Mouse (Mus musculus): ENCODE measurements at regions not wholly inside any gene's neighbourhood (a gene's known extent, or its start where the extent isn't known, plus 50 kb on each side); places are given as distances from the start of the nearest gene placed in this dataset.

- ATAC-seq (ENCODE audit: insufficient read depth, low FRiP score, low TSS enrichment) (no peak), DNase-seq (ENCODE audit: low spot score) (no peak)
- Histone ChIP-seq H3K9me3 (ENCODE audit: control insufficient read depth, low read length) (no peaks in the 10 kb centered on the region), H3K27me3 (ENCODE audit: control insufficient read depth, insufficient read depth, low read length) (no peaks in the 10 kb centered on the region), H3K4me3 (ENCODE audit: low read depth, low read length) (no peak overlapping the region), H3K4me1 (ENCODE audit: control insufficient read depth, insufficient read depth, low read length) (no peaks in the 10 kb centered on the region), H3K27ac (ENCODE audit: low read depth, low read length) (no peak overlapping the region), H3K9ac (ENCODE audit: low read length) (no peak overlapping the region), H3K4me2 (ENCODE audit: low read depth) (no peak overlapping the region), H3K36me3 (ENCODE audit: control insufficient read depth, insufficient read depth, low read length) (no peaks in the 10 kb centered on the region)
- 78% methylated on average over 10 of the region's 10 CpGs for WGBS
Measured at GRCm38 (mm10) chr14:80901346-80901745, 917.5 kb downstream of the Olfm4 start.

DNA sequence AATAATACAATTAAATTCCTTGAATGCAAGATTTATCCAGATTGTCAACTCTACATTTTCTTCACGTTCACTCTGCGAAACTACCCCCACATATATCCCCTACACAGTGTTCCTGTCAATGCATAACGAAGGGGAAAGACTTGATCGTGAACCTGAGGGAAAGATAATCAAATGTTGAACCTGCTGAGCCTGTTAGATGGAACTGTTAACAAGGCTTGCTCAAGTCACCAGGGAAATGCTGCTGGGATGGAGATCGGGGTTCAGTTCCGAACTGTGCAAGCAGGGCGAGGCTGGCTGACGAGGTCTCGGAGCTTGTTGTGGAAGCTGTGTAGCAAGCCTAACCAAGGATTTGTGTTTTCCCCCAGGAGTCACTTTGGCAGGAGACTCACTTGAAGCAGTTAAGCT, 917.9 kb downstream of the Olfm4 start:
- WGBS = 89% methylated on average over 9 of the region's 9 CpGs
- H3K4me2 ChIP-seq (ENCODE audit: low read depth) = no peak overlapping the region
- H3K9me3 ChIP-seq (ENCODE audit: control insufficient read depth, low read length) = no peaks in the 10 kb centered on the region
- H3K9ac ChIP-seq (ENCODE audit: low read length) = no peak overlapping the region
- DNase-seq (ENCODE audit: low spot score) (no peak), ATAC-seq (ENCODE audit: insufficient read depth, low FRiP score, low TSS enrichment) (no peak)
- H3K27ac ChIP-seq (ENCODE audit: low read depth, low read length) = no peak overlapping the region
- H3K36me3 ChIP-seq (ENCODE audit: control insufficient read depth, insufficient read depth, low read length) = no peaks in the 10 kb centered on the region
- H3K4me3 ChIP-seq (ENCODE audit: low read depth, low read length) = no peak overlapping the region
- H3K27me3 ChIP-seq (ENCODE audit: control insufficient read depth, insufficient read depth, low read length) = no peaks in the 10 kb centered on the region
- no peaks in the 10 kb centered on the region for H3K4me1 ChIP-seq (ENCODE audit: control insufficient read depth, insufficient read depth, low read length)

- Histone ChIP-seq H3K27me3 (ENCODE audit: control insufficient read depth, insufficient read depth, low read length) (no peaks in the 10 kb centered on the region), H3K27ac (ENCODE audit: low read depth, low read length) (no peak overlapping the region), H3K4me2 (ENCODE audit: low read depth) (no peak overlapping the region), H3K9me3 (ENCODE audit: control insufficient read depth, low read length) (no peaks in the 10 kb centered on the region), H3K4me1 (ENCODE audit: control insufficient read depth, insufficient read depth, low read length) (no peaks in the 10 kb centered on the region), H3K4me3 (ENCODE audit: low read depth, low read length) (no peak overlapping the region), H3K9ac (ENCODE audit: low read length) (no peak overlapping the region), H3K36me3 (ENCODE audit: control insufficient read depth, insufficient read depth, low read length) (no peaks in the 10 kb centered on the region)
- ATAC-seq (ENCODE audit: insufficient read depth, low FRiP score, low TSS enrichment) = no peak
- WGBS = 83% methylated on average over 3 of the region's 3 CpGs
- no peak for DNase-seq (ENCODE audit: low spot score)
Measured at GRCm38 (mm10) chr14:80916031-80916430, 932.1 kb downstream of the Olfm4 start.

DNA sequence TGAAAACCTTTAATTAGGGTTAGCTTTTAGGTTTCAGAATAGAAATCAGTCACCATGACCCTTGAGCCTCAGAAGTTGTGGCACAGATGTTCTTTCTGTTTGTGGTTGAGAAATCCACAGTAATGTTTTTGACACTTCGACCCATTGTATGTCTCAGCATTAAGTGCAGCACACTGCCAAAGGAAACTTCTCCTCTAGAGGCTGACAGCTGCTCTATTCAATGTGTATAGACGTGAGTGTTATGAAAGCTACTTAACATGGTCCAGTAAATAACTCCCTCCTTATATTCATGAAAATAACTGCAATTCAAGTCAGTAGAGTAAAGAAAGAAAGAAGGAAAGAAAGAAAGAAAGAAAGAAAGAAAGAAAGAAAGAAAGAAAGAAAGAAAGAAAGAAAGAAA, 939.9 kb downstream of the Olfm4 start:
- DNase-seq (ENCODE audit: low spot score) (no peak), ATAC-seq (ENCODE audit: insufficient read depth, low FRiP score, low TSS enrichment) (no peak)
- Histone ChIP-seq H3K4me2 (ENCODE audit: low read depth) (no peak overlapping the region), H3K27ac (ENCODE audit: low read depth, low read length) (no peak overlapping the region), H3K27me3 (ENCODE audit: control insufficient read depth, insufficient read depth, low read length) (no peaks in the 10 kb centered on the region), H3K4me1 (ENCODE audit: control insufficient read depth, insufficient read depth, low read length) (no peaks in the 10 kb centered on the region), H3K9ac (ENCODE audit: low read length) (no peak overlapping the region), H3K36me3 (ENCODE audit: control insufficient read depth, insufficient read depth, low read length) (no peaks in the 10 kb centered on the region), H3K9me3 (ENCODE audit: control insufficient read depth, low read length) (no peaks in the 10 kb centered on the region), H3K4me3 (ENCODE audit: low read depth, low read length) (no peak overlapping the region)
- 75% methylated on average over 2 of the region's 2 CpGs for WGBS

DNA sequence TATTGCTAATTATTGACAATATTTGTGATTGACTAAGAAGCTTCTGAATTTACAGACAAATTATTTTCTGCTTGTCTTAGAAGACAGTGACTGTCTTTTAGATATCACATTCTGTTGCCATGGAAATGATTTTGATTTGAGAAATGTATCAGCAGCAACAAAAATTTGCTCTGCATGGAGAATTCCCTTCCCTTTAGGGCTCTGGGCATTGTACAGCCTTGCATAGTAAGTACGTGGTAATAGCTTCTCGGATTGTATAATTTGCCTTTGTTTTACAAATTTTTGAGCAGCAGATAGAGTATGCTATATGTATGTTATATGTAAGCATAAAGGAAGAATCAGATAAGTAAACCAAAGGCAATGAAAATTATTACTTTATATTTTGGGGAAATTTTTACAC, 976.1 kb downstream of the Olfm4 start:
- no peaks in the 10 kb centered on the region for H3K4me1 ChIP-seq (ENCODE audit: control insufficient read depth, insufficient read depth, low read length)
- H3K36me3 ChIP-seq (ENCODE audit: control insufficient read depth, insufficient read depth, low read length) = no peaks in the 10 kb centered on the region
- H3K27ac ChIP-seq (ENCODE audit: low read depth, low read length) = no peak overlapping the region
- H3K27me3 ChIP-seq (ENCODE audit: control insufficient read depth, insufficient read depth, low read length) = no peaks in the 10 kb centered on the region
- H3K4me2 ChIP-seq (ENCODE audit: low read depth) = no peak overlapping the region
- H3K4me3 ChIP-seq (ENCODE audit: low read depth, low read length) = no peak overlapping the region
- H3K9me3 ChIP-seq (ENCODE audit: control insufficient read depth, low read length) = no peaks in the 10 kb centered on the region
- no peak for ATAC-seq (ENCODE audit: insufficient read depth, low FRiP score, low TSS enrichment)
- H3K9ac ChIP-seq (ENCODE audit: low read length) = no peak overlapping the region
- 90% methylated on average over 2 of the region's 2 CpGs for WGBS
- no peak for DNase-seq (ENCODE audit: low spot score)

DNA sequence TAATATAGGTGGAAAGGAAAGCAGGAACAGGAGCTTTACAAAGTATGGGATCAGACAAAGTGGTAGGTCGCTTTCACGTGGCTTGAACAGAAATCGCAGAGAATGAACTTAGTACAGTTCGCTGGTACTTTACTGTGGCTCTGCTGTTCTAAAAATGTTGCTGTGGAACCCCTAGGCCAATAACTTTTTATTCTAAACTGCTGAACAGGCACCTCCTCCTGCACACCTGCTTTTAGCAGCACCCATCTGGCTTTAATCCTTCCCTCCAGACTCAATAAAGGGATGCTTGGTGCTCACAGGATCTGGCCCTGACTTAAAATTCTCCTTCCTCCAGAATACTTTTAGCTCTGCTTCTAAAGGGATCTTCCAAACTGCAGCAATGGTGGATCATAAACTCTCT, 991.9 kb downstream of the Olfm4 start:
- Histone ChIP-seq H3K4me3 (ENCODE audit: low read depth, low read length) (no peak overlapping the region), H3K9ac (ENCODE audit: low read length) (no peak overlapping the region), H3K4me2 (ENCODE audit: low read depth) (no peak overlapping the region), H3K27me3 (ENCODE audit: control insufficient read depth, insufficient read depth, low read length) (no peaks in the 10 kb centered on the region), H3K4me1 (ENCODE audit: control insufficient read depth, insufficient read depth, low read length) (no peaks in the 10 kb centered on the region), H3K36me3 (ENCODE audit: control insufficient read depth, insufficient read depth, low read length) (no peaks in the 10 kb centered on the region), H3K27ac (ENCODE audit: low read depth, low read length) (no peak overlapping the region), H3K9me3 (ENCODE audit: control insufficient read depth, low read length) (no peaks in the 10 kb centered on the region)
- no peak for ATAC-seq (ENCODE audit: insufficient read depth, low FRiP score, low TSS enrichment)
- 91% methylated on average over 4 of the region's 4 CpGs for WGBS
- no peak for DNase-seq (ENCODE audit: low spot score)

GRCm38 (mm10) chr14:80976662-80977061, 992.8 kb downstream of the Olfm4 start:
- Histone ChIP-seq H3K4me2 (ENCODE audit: low read depth) (no peak overlapping the region), H3K36me3 (ENCODE audit: control insufficient read depth, insufficient read depth, low read length) (no peaks in the 10 kb centered on the region), H3K9ac (ENCODE audit: low read length) (no peak overlapping the region), H3K9me3 (ENCODE audit: control insufficient read depth, low read length) (no peaks in the 10 kb centered on the region), H3K4me1 (ENCODE audit: control insufficient read depth, insufficient read depth, low read length) (no peaks in the 10 kb centered on the region), H3K27ac (ENCODE audit: low read depth, low read length) (no peak overlapping the region), H3K4me3 (ENCODE audit: low read depth, low read length) (no peak overlapping the region), H3K27me3 (ENCODE audit: control insufficient read depth, insufficient read depth, low read length) (no peaks in the 10 kb centered on the region)
- WGBS = 61% methylated on average over 5 of the region's 5 CpGs
- ATAC-seq (ENCODE audit: insufficient read depth, low FRiP score, low TSS enrichment) = no peak
- no peak for DNase-seq (ENCODE audit: low spot score)

- peak; percentile 14 for DNase-seq (ENCODE audit: low spot score)
- H3K27me3 ChIP-seq (ENCODE audit: control insufficient read depth, insufficient read depth, low read length) = no peaks in the 10 kb centered on the region
- H3K4me3 ChIP-seq (ENCODE audit: low read depth, low read length) = no peak overlapping the region
- H3K36me3 ChIP-seq (ENCODE audit: control insufficient read depth, insufficient read depth, low read length) = no peaks in the 10 kb centered on the region
- no peaks in the 10 kb centered on the region for H3K9me3 ChIP-seq (ENCODE audit: control insufficient read depth, low read length)
- 71% methylated on average over 5 of the region's 5 CpGs for WGBS
- H3K27ac ChIP-seq (ENCODE audit: low read depth, low read length) = no peak overlapping the region
- no peaks in the 10 kb centered on the region for H3K4me1 ChIP-seq (ENCODE audit: control insufficient read depth, insufficient read depth, low read length)
- no peak overlapping the region for H3K4me2 ChIP-seq (ENCODE audit: low read depth)
- no peak for ATAC-seq (ENCODE audit: insufficient read depth, low FRiP score, low TSS enrichment)
- no peak overlapping the region for H3K9ac ChIP-seq (ENCODE audit: low read length)
Measured at GRCm38 (mm10) chr14:80979475-80979874, 995.6 kb downstream of the Olfm4 start.

GRCm38 (mm10) chr14:80990192-80990591, 1006.3 kb downstream of the Olfm4 start:
- no peaks in the 10 kb centered on the region for H3K4me1 ChIP-seq (ENCODE audit: control insufficient read depth, insufficient read depth, low read length)
- DNase-seq (ENCODE audit: low spot score) (no peak), ATAC-seq (ENCODE audit: insufficient read depth, low FRiP score, low TSS enrichment) (no peak)
- no peak overlapping the region for H3K4me2 ChIP-seq (ENCODE audit: low read depth)
- no peak overlapping the region for H3K27ac ChIP-seq (ENCODE audit: low read depth, low read length)
- WGBS = 82% methylated on average over 3 of the region's 3 CpGs
- H3K9ac ChIP-seq (ENCODE audit: low read length) = no peak overlapping the region
- H3K27me3 ChIP-seq (ENCODE audit: control insufficient read depth, insufficient read depth, low read length) = no peaks in the 10 kb centered on the region
- H3K4me3 ChIP-seq (ENCODE audit: low read depth, low read length) = no peak overlapping the region
- no peaks in the 10 kb centered on the region for H3K9me3 ChIP-seq (ENCODE audit: control insufficient read depth, low read length)
- no peaks in the 10 kb centered on the region for H3K36me3 ChIP-seq (ENCODE audit: control insufficient read depth, insufficient read depth, low read length)

Measured in neural tube, embryonic 11.5 days (tissue).